ENCODE assay signal across 27 mouse cellular contexts in genomic region chr6:4658861-4659260, GRCm38 (mm10).
"Had no signal": no experiment of that assay in that cellular context is flagged by ENCODE, and none has a peak within 500 bp of the region (broad histone marks: within the 10 kb centered on the region; RNA-seq: fewer than 3 reads in every experiment).

No protein-coding gene starts in this region.

- H3K4me2 ChIP-seq: heart, embryonic 12.5 days; hindbrain, embryonic 12.5 days; hindbrain, embryonic 14.5 days; kidney, embryonic 15.5 days; limb, embryonic 12.5 days; liver, embryonic 11.5 days; liver, embryonic 13.5 days; liver, embryonic 15.5 days had no signal

- H3K4me1 ChIP-seq: heart, embryonic 10.5 days; heart, embryonic 12.5 days; hindbrain, embryonic 12.5 days; kidney, embryonic 15.5 days; limb, embryonic 10.5 days; limb, embryonic 12.5 days; liver, embryonic 13.5 days; liver, embryonic 15.5 days had no signal

- H3K9ac ChIP-seq: heart, embryonic 12.5 days; hindbrain, embryonic 12.5 days; hindbrain, embryonic 14.5 days; kidney, embryonic 15.5 days; limb, embryonic 12.5 days; liver, embryonic 13.5 days; liver, embryonic 15.5 days had no signal

- ATAC-seq: hindbrain, embryonic 16.5 days; intestine, embryonic 16.5 days had no signal

- H3K9me3 ChIP-seq: heart, embryonic 10.5 days; heart, embryonic 12.5 days; hindbrain, embryonic 10.5 days; hindbrain, embryonic 12.5 days; kidney, embryonic 15.5 days; limb, embryonic 10.5 days; limb, embryonic 12.5 days; liver, embryonic 13.5 days; liver, embryonic 15.5 days had no signal

- H3K27me3 ChIP-seq: heart, embryonic 12.5 days; hindbrain, embryonic 12.5 days; kidney, embryonic 15.5 days; limb, embryonic 12.5 days; liver, embryonic 13.5 days; liver, embryonic 15.5 days had no signal

- H3K27ac ChIP-seq: gastrocnemius, adult 2 months; heart, embryonic 10.5 days; hindbrain, embryonic 10.5 days; hindbrain, embryonic 12.5 days; hindbrain, embryonic 14.5 days; kidney, embryonic 15.5 days; kidney, postnatal 0 days; limb, embryonic 10.5 days; limb, embryonic 12.5 days; liver, embryonic 13.5 days; liver, embryonic 15.5 days had no signal

- H3K36me3 ChIP-seq: heart, embryonic 10.5 days; heart, embryonic 12.5 days; hindbrain, embryonic 10.5 days; hindbrain, embryonic 12.5 days; kidney, embryonic 15.5 days; limb, embryonic 10.5 days; limb, embryonic 12.5 days; liver, embryonic 13.5 days; liver, embryonic 15.5 days had no signal

- H3K4me3 ChIP-seq: gastrocnemius, adult 2 months; heart, embryonic 10.5 days; heart, embryonic 12.5 days; hindbrain, embryonic 10.5 days; hindbrain, embryonic 12.5 days; kidney, embryonic 15.5 days; limb, embryonic 10.5 days; limb, embryonic 12.5 days; liver, embryonic 13.5 days; liver, embryonic 15.5 days had no signal

- DNase-seq: gastrocnemius, adult 2 months; gastrocnemius, postnatal 10 days; gastrocnemius, postnatal 25 days; heart, postnatal 10 days; heart, postnatal 4 days; kidney, adult 11 months; kidney, adult 2 months; kidney, adult 9 months; kidney, postnatal 14 days; kidney, postnatal 36 days; layer of hippocampus, adult 9-11 months; layer of hippocampus, postnatal 36 days; liver; liver, embryonic 13.5 days had no signal
